ENCODE assay signal across 8 mouse cellular contexts in the genomic region with DNA sequence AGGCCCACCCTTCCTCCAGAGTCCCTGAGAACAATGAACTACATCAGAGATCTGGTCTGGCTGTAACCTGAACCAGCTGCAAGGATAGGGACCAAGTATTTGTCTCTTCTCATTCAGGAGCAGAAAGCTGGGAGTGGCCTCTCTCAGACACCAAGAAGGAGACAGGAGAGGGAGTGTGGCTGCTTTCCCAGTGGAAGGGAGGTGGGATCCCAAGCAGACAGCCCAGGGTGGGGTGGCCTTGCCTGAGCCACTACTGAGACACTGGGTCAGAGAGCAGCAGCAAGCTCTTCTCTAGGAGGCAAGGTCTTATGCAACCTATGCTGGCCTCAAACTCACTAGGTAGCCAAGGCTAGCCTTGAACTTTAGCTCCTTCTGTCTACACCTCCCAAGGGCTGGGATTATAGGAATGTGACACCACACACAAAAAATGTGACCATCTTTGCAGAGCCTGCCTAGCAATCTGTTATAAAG.
A peak's percentile ranks its signal among the peaks of the same experiment; 100 is the strongest.
DNase-seq lines count a peak whose midpoint lies in the region; ATAC-seq and TF ChIP-seq lines count a peak whose summit lies in the region.

No protein-coding gene starts in this region.

- H3K36me3 ChIP-seq in heart, embryonic 14.5 days (ENCODE audit: control insufficient read depth, insufficient read depth, low read length): no peaks in the 10 kb centered on the region
- no peaks in the 10 kb centered on the region for H3K36me3 ChIP-seq in limb, embryonic 10.5 days

- H3K9me3 ChIP-seq in heart, embryonic 14.5 days (ENCODE audit: control insufficient read depth, low read length): peaks cover 9% of the 10 kb centered on the region; the same call in 1 of the 2 replicates
- H3K9me3 ChIP-seq in limb, embryonic 10.5 days (replicated peaks): no peaks in the 10 kb centered on the region

- no peak overlapping the region for H3K4me2 ChIP-seq in heart, embryonic 14.5 days (ENCODE audit: low read length)

- H3K4me1 ChIP-seq in heart, embryonic 14.5 days (ENCODE audit: control insufficient read depth in 2 of 2, insufficient read depth in 2 of 2, low read length in 2 of 2): peaks cover 8 to 15% of the 10 kb centered on the region in 2 experiments; a peak in 2 of 4 replicates
- H3K4me1 ChIP-seq in limb, embryonic 10.5 days: peaks cover 31% of the 10 kb centered on the region

- peak overlapping the region; percentile 87 for H3K27ac ChIP-seq in layer of hippocampus, adult 2 months
- peak overlapping the region; percentile 24 to 38; a peak in 2 of 4 replicates for H3K27ac ChIP-seq in heart, embryonic 14.5 days (replicated peaks in 1 of 2; ENCODE audit: control insufficient read depth in 1 of 2, insufficient read depth in 1 of 2, low read depth in 2 of 2, low read length in 2 of 2)
- H3K27ac ChIP-seq in limb, embryonic 10.5 days: peak overlapping the region; percentile 57

- H3K4me3 ChIP-seq in layer of hippocampus, adult 2 months: no peak overlapping the region
- H3K4me3 ChIP-seq in heart, embryonic 14.5 days (ENCODE audit: control insufficient read depth in 1 of 2, insufficient read depth in 1 of 2, low read depth in 1 of 2, low read length in 2 of 2): no peak overlapping the region
- H3K4me3 ChIP-seq in limb, embryonic 10.5 days: no peak overlapping the region

- H3K27me3 ChIP-seq in heart, embryonic 14.5 days (ENCODE audit: control insufficient read depth, insufficient read depth, low read length): no peaks in the 10 kb centered on the region
- no peaks in the 10 kb centered on the region for H3K27me3 ChIP-seq in limb, embryonic 10.5 days (ENCODE audit: low read depth, poor library complexity, severe bottlenecking)

- TF ChIP-seq CTCF in layer of hippocampus, adult 2 months (conservative IDR thresholded peaks at IDR 0.05): no peak

- ATAC-seq in heart, embryonic 14.5 days (ENCODE audit: insufficient number of reproducible peaks, insufficient read depth, low FRiP score, low read depth): no peak

- H3K9ac ChIP-seq in heart, embryonic 14.5 days (ENCODE audit: low read length): no peak overlapping the region

- no peak for DNase-seq in layer of hippocampus, adult 2 months (ENCODE audit: low spot score in 2 of 2)
- no peak for DNase-seq in layer of hippocampus, adult 8-10 months (ENCODE audit: low spot score in 2 of 2)
- peak; percentile 43 for DNase-seq in adrenal gland, postnatal 10 days
- no peak for DNase-seq in limb, embryonic 10.5 days (ENCODE audit: low spot score)
- DNase-seq in layer of hippocampus, adult 9-10 months (ENCODE audit: low spot score): no peak
- no peak for DNase-seq in right cerebral cortex, postnatal 4 days
- DNase-seq in cerebellum, postnatal 4 days (ENCODE audit: low spot score in 2 of 2): no peak

Comparison
In these comparisons a context has a peak if more than half of its experiments do, and no peak if none do; other contexts are left out.
1. H3K27ac ChIP-seq: peak in every context shown above with its lines; median percentile 87 in layer of hippocampus, adult 2 months; 57 in limb, embryonic 10.5 days; 31 in heart, embryonic 14.5 days.